Mouse (Mus musculus) thymus, adult 2 months (tissue): ENCODE results near the gene Zfp428.

Experiments used
- CTCF ChIP-seq: fragments of 200-500 bp; IDR thresholded peaks from 2 replicates; pipeline ENCODE4 v1.5.1; 2012; ENCODE audit warnings: mild to moderate bottlenecking, control low read depth, low read length, moderate library complexity, borderline replicate concordance; ENCODE audit not compliant: control insufficient read depth, poor library complexity, insufficient read depth; ENCODE audit errors: extremely low read depth
- POLR2A ChIP-seq: fragments of 200-500 bp; IDR thresholded peaks from 2 replicates; pipeline ENCODE4 v1.6.1; 2012; ENCODE audit warnings: mild to moderate bottlenecking, low read length, control low read depth, moderate library complexity; ENCODE audit not compliant: control insufficient read depth, poor library complexity, insufficient read depth; ENCODE audit errors: extremely low read depth

DNA sequence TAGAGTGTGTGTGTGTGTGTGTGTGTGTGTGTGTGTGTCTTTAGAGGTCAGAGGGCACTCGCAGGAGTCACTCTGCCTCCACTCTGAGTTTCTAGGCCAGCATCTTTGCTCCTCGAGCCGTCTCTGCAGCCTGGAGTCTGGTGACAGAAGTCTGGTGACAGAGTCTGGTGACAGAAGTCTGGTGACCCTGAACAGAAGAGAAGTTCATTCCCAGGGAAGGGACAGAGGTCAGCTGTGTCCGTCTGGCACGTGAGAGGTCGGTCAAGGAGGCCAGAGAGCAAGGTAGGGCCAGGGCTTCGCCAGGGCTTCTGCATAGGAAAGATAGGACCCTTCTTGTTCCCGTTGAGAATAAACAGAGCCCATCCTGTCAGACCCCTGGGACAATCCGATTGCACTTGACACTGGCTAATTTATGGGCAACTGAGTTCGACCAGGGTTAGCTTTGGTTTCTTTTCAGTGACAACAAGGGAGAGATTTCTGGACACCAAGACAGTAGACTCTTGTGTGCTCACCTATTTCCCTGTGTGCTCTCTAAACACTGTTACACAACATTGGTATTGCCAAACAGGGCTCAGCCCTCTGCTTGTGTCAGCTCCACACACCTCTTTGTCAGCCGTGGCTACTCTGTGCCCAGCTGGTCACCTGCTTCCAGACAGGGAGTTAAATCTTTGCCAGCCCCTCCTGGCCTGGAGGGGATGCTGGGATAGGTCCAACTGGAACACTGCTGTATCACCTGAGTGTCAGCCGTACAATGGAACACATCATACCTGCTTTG is 45.4 kb downstream of the Zfp428 start:
- TF ChIP-seq POLR2A (no peak), CTCF (no peak)
